Mouse (Mus musculus) ES-Bruce4 (cell line): ENCODE measurements around the gene Sipa1l2. TPM values are rescaled to one million over a fixed set of nuclear protein-coding genes. Genes with fewer than 3 reads are reported as not detected.

Experiments
- H3K27ac ChIP-seq: 2 replicates; pipeline ENCODE4 v1.5.1; 2012; ENCODE audit warnings: low read length, inconsistent platforms; ENCODE audit not compliant: insufficient read depth
- H3K27me3 ChIP-seq: 2 replicates; pipeline ENCODE4 v1.6.1; 2012; ENCODE audit warnings: mild to moderate bottlenecking, low read length, inconsistent platforms; ENCODE audit not compliant: control insufficient read depth, poor library complexity, insufficient read depth, severe bottlenecking
- H3K36me3 ChIP-seq: 2 replicates; pipeline ENCODE4 v1.6.1; 2012; ENCODE audit warnings: inconsistent platforms, mild to moderate bottlenecking, low read length, moderate library complexity; ENCODE audit not compliant: control insufficient read depth, poor library complexity, insufficient read depth, severe bottlenecking
- H3K4me1 ChIP-seq: one replicate; pipeline ENCODE4 v1.8.1; 2011; ENCODE audit warnings: low read length; ENCODE audit not compliant: control insufficient read depth, insufficient read depth
- H3K4me3 ChIP-seq: 2 replicates; pipeline ENCODE4 v1.5.1; 2011; ENCODE audit warnings: low read depth, mild to moderate bottlenecking, low read length
- H3K9ac ChIP-seq: 2 replicates; pipeline ENCODE4 v1.6.1; 2012; ENCODE audit warnings: low read depth, mild to moderate bottlenecking, inconsistent platforms; ENCODE audit not compliant: poor library complexity, severe bottlenecking
- H3K9me3 ChIP-seq: replicated peaks from 2 replicates; pipeline ENCODE4 v1.6.1; 2012; ENCODE audit warnings: mild to moderate bottlenecking, low read length, inconsistent platforms; ENCODE audit not compliant: control insufficient read depth, poor library complexity, insufficient read depth, severe bottlenecking
- CTCF ChIP-seq: IDR thresholded peaks from one replicate; pipeline ENCODE4 v1.8.1; 2011; ENCODE audit warnings: low read depth, low read length
- EP300 ChIP-seq: IDR thresholded peaks from 2 replicates; pipeline ENCODE4 v1.6.1; 2011; ENCODE audit warnings: low read depth, low read length; ENCODE audit not compliant: insufficient read depth
- POLR2A ChIP-seq: IDR thresholded peaks from one replicate; pipeline ENCODE4 v1.8.1; 2011; ENCODE audit warnings: low read length; ENCODE audit not compliant: insufficient read depth
- polyA plus RNA-seq: library from polyadenylated mRNA; stranded (reverse); fragments of >200 nt; gene quantifications from 2 replicates; pipeline ENCODE4 v1.2.4, GENCODE M21; 2011; ENCODE audit warnings: low read depth; ENCODE audit not compliant: missing spikeins, insufficient read depth, insufficient read length

Sipa1l2 gene
- polyA plus RNA-seq, 1 experiment = 25.1 TPM

- H3K4me1 ChIP-seq = peaks cover 2% of the 10 kb centered on the region
- TF ChIP-seq CTCF = no peak
- TF ChIP-seq EP300 = peak; percentile 52; the same call in 1 of the 2 replicates
- no peak overlapping the region for H3K27ac ChIP-seq
- H3K4me3 ChIP-seq = no peak overlapping the region
- no peaks in the 10 kb centered on the region for H3K27me3 ChIP-seq
- no peaks in the 10 kb centered on the region for H3K9me3 ChIP-seq
- H3K36me3 ChIP-seq = no peaks in the 10 kb centered on the region
- no peak overlapping the region for H3K9ac ChIP-seq
Measured at GRCm38 (mm10) chr8:125604817-125605512, 35.4 kb upstream of the Sipa1l2 start.

GRCm38 (mm10) chr8:125604213-125604816 is 34.7 kb upstream of the Sipa1l2 start:
- H3K9ac ChIP-seq = no peak overlapping the region
- H3K27ac ChIP-seq = no peak overlapping the region
- peaks cover 2% of the 10 kb centered on the region for H3K4me1 ChIP-seq
- TF ChIP-seq POLR2A = no peak
- TF ChIP-seq CTCF = no peak
- TF ChIP-seq EP300 = no peak
- H3K27me3 ChIP-seq = no peaks in the 10 kb centered on the region
- no peaks in the 10 kb centered on the region for H3K36me3 ChIP-seq
- H3K4me3 ChIP-seq = no peak overlapping the region
- H3K9me3 ChIP-seq = no peaks in the 10 kb centered on the region

GRCm38 (mm10) chr8:125603312-125603840 is 33.8 kb upstream of the Sipa1l2 start:
- H3K27me3 ChIP-seq = no peaks in the 10 kb centered on the region
- no peak for TF ChIP-seq CTCF
- no peak for TF ChIP-seq POLR2A
- no peak for TF ChIP-seq EP300
- no peak overlapping the region for H3K9ac ChIP-seq
- no peak overlapping the region for H3K4me3 ChIP-seq
- H3K9me3 ChIP-seq = no peaks in the 10 kb centered on the region
- H3K4me1 ChIP-seq = peaks cover 2% of the 10 kb centered on the region
- H3K36me3 ChIP-seq = no peaks in the 10 kb centered on the region
- no peak overlapping the region for H3K27ac ChIP-seq

GRCm38 (mm10) chr8:125600033-125600686 is 30.6 kb upstream of the Sipa1l2 start:
- no peak for TF ChIP-seq CTCF
- no peak for TF ChIP-seq EP300
- TF ChIP-seq POLR2A = no peak
- Histone ChIP-seq H3K4me1 (peaks cover 2% of the 10 kb centered on the region), H3K27ac (no peak overlapping the region), H3K4me3 (no peak overlapping the region), H3K36me3 (no peaks in the 10 kb centered on the region), H3K9ac (no peak overlapping the region), H3K9me3 (no peaks in the 10 kb centered on the region), H3K27me3 (no peaks in the 10 kb centered on the region)

GRCm38 (mm10) chr8:125595571-125596508 is 26.2 kb upstream of the Sipa1l2 start:
- Histone ChIP-seq H3K27me3 (no peaks in the 10 kb centered on the region), H3K27ac (no peak overlapping the region), H3K36me3 (no peaks in the 10 kb centered on the region), H3K4me3 (no peak overlapping the region), H3K9me3 (no peaks in the 10 kb centered on the region), H3K9ac (no peak overlapping the region), H3K4me1 (no peaks in the 10 kb centered on the region)
- TF ChIP-seq POLR2A (no peak), EP300 (no peak), CTCF (no peak)
